Mouse (Mus musculus): ENCODE results near the gene Nxph3. TPM values are rescaled to one million over a fixed set of nuclear protein-coding genes. Genes with fewer than 3 reads are reported as not detected.

Nxph3 gene
- polyA plus RNA-seq, 1 experiment from 2014 or later = 0.51 TPM

GRCm38 (mm10) chr11:95467731-95468130, 46.6 kb downstream of the Nxph3 start:
- Histone ChIP-seq H3K9me3 (ENCODE audit: control insufficient read depth, low read length) (no peaks in the 10 kb centered on the region), H3K4me2 (replicated peaks; ENCODE audit: low read depth, low read length) (no peak overlapping the region), H3K27ac (ENCODE audit: low read depth, low read length) (no peak overlapping the region), H3K36me3 (ENCODE audit: control insufficient read depth, insufficient read depth, low read length) (peaks cover 19% of the 10 kb centered on the region; the same call in 1 of the 2 replicates), H3K4me3 (ENCODE audit: low read length) (no peak overlapping the region), H3K4me1 (ENCODE audit: control insufficient read depth, insufficient read depth, low read length) (no peaks in the 10 kb centered on the region), H3K9ac (ENCODE audit: low read depth, low read length) (no peak overlapping the region), H3K27me3 (ENCODE audit: control insufficient read depth, insufficient read depth, low read length) (no peaks in the 10 kb centered on the region)
- ATAC-seq (ENCODE audit: low FRiP score, low TSS enrichment) = no peak
- WGBS = 85% methylated on average over 1 of the region's 1 CpGs

GRCm38 (mm10) chr11:95462168-95462567, 52.2 kb downstream of the Nxph3 start:
- ATAC-seq (ENCODE audit: low FRiP score, low TSS enrichment) = no peak
- Histone ChIP-seq H3K27me3 (ENCODE audit: control insufficient read depth, insufficient read depth, low read length) (no peaks in the 10 kb centered on the region), H3K4me2 (replicated peaks; ENCODE audit: low read depth, low read length) (no peak overlapping the region), H3K36me3 (ENCODE audit: control insufficient read depth, insufficient read depth, low read length) (no peaks in the 10 kb centered on the region; the same call in 1 of the 2 replicates), H3K27ac (ENCODE audit: low read depth, low read length) (no peak overlapping the region), H3K4me3 (ENCODE audit: low read length) (no peak overlapping the region), H3K4me1 (ENCODE audit: control insufficient read depth, insufficient read depth, low read length) (no peaks in the 10 kb centered on the region), H3K9ac (ENCODE audit: low read depth, low read length) (no peak overlapping the region), H3K9me3 (ENCODE audit: control insufficient read depth, low read length) (no peaks in the 10 kb centered on the region)
- WGBS = 95% methylated on average over 3 of the region's 3 CpGs

GRCm38 (mm10) chr11:95460872-95461271, 53.5 kb downstream of the Nxph3 start:
- Histone ChIP-seq H3K4me1 (ENCODE audit: control insufficient read depth, insufficient read depth, low read length) (no peaks in the 10 kb centered on the region), H3K27ac (ENCODE audit: low read depth, low read length) (no peak overlapping the region), H3K36me3 (ENCODE audit: control insufficient read depth, insufficient read depth, low read length) (no peaks in the 10 kb centered on the region; the same call in 1 of the 2 replicates), H3K9ac (ENCODE audit: low read depth, low read length) (no peak overlapping the region), H3K9me3 (ENCODE audit: control insufficient read depth, low read length) (no peaks in the 10 kb centered on the region), H3K27me3 (ENCODE audit: control insufficient read depth, insufficient read depth, low read length) (no peaks in the 10 kb centered on the region), H3K4me2 (replicated peaks; ENCODE audit: low read depth, low read length) (no peak overlapping the region), H3K4me3 (ENCODE audit: low read length) (no peak overlapping the region)
- WGBS = 87% methylated on average over 2 of the region's 2 CpGs
- no peak for ATAC-seq (ENCODE audit: low FRiP score, low TSS enrichment)

Other genes starting within 250 kb of the Nxph3 start
- gene Kat7, start 204.3 kb downstream of the Nxph3 start, polyA plus RNA-seq (2014; fragmentation: Nextera tagmentation; extraction: Ambion mirVana) = 55.5 and 80.1 TPM in 2 replicates
- gene Fam117a, start 177.6 kb downstream of the Nxph3 start, polyA plus RNA-seq (2014; fragmentation: Nextera tagmentation; extraction: Ambion mirVana) = 11.9 and 13.0 TPM in 2 replicates
- 94.4 and 111 TPM in 2 replicates for gene Slc35b1, start 129.9 kb downstream of the Nxph3 start, polyA plus RNA-seq (2014; fragmentation: Nextera tagmentation; extraction: Ambion mirVana)
- 71.4 and 112 TPM in 2 replicates for gene Spop, start 100.5 kb downstream of the Nxph3 start, polyA plus RNA-seq (2014; fragmentation: Nextera tagmentation; extraction: Ambion mirVana)
- gene Ngfr, start 73.2 kb upstream of the Nxph3 start, polyA plus RNA-seq (2014; fragmentation: Nextera tagmentation; extraction: Ambion mirVana) = 16.8 and 23.4 TPM in 2 replicates
- gene Phb, start 152.4 kb upstream of the Nxph3 start, polyA plus RNA-seq (2014; fragmentation: Nextera tagmentation; extraction: Ambion mirVana) = 261 and 268 TPM in 2 replicates
- gene Zfp652, start 198.1 kb upstream of the Nxph3 start, polyA plus RNA-seq (2014; fragmentation: Nextera tagmentation; extraction: Ambion mirVana) = 13.5 and 13.8 TPM in 2 replicates
- 1.5 and 1.6 TPM in 2 replicates for gene B130006D01Rik, start 209.0 kb upstream of the Nxph3 start, polyA plus RNA-seq (2014; fragmentation: Nextera tagmentation; extraction: Ambion mirVana)

All from kidney, embryonic 14.5 days (tissue).